Mouse (Mus musculus) megakaryocyte, embryonic 14.5 days (primary cell): ENCODE results near the gene Sec1. TPM values are rescaled to one million over a fixed set of nuclear protein-coding genes. Genes with fewer than 3 reads are reported as not detected.

Experiments used
- H3K27me3 ChIP-seq: replicated peaks from 2 replicates; pipeline ENCODE3; 2012; ENCODE audit warnings: inconsistent platforms
- H3K36me3 ChIP-seq: replicated peaks from 2 replicates; pipeline ENCODE3; 2012; ENCODE audit warnings: low read length, inconsistent platforms, mixed read lengths
- H3K4me1 ChIP-seq: 2 replicates; pipeline ENCODE4 v1.6.1; 2012; ENCODE audit warnings: inconsistent platforms
- H3K4me3 ChIP-seq: replicated peaks from 2 replicates; pipeline ENCODE3; 2012; ENCODE audit warnings: moderate library complexity, mild to moderate bottlenecking, inconsistent platforms
- H3K9me3 ChIP-seq: 2 replicates; pipeline ENCODE4 v1.6.1; 2012; ENCODE audit warnings: inconsistent platforms
- FLI1 ChIP-seq: IDR thresholded peaks from 2 replicates; pipeline ENCODE4 v1.6.1; 2012; ENCODE audit warnings: low read length, inconsistent platforms, mixed read lengths
- GATA1 ChIP-seq: IDR thresholded peaks from 3 replicates; pipeline ENCODE4 v1.6.1; 2012; ENCODE audit warnings: mixed read lengths, low read length, inconsistent platforms, borderline replicate concordance
- polyA plus RNA-seq: library from polyadenylated mRNA; stranded (reverse); fragments of >175 nt; gene quantifications from 2 replicates; pipeline ENCODE4 v1.2.3, GENCODE M21; 2012; ENCODE audit warnings: low replicate concordance; ENCODE audit not compliant: insufficient read depth

Gene Sec1
- polyA plus RNA-seq, 1 experiment: not detected

GRCm38 (mm10) chr7:45725713-45726112 is 31.5 kb upstream of the Sec1 start, which contains the start of gene Spaca4:
TSS of gene Spaca4 (minus strand) at chr7:45725813.
- Histone ChIP-seq H3K4me1 (peaks cover 62% of the 10 kb centered on the region), H3K36me3 (peaks cover 92% of the 10 kb centered on the region), H3K4me3 (no peak within 1 kb of the TSS), H3K9me3 (no peaks in the 10 kb centered on the region), H3K27me3 (no peaks in the 10 kb centered on the region)
- TF ChIP-seq FLI1 (no peak), GATA1 (no peak)

- Histone ChIP-seq H3K36me3 (peaks cover 98% of the 10 kb centered on the region), H3K9me3 (no peaks in the 10 kb centered on the region), H3K4me1 (peaks cover 62% of the 10 kb centered on the region), H3K27me3 (no peaks in the 10 kb centered on the region), H3K4me3 (no peak overlapping the region)
- TF ChIP-seq FLI1 (no peak), GATA1 (no peak)
Measured at GRCm38 (mm10) chr7:45725151-45725550, 30.9 kb upstream of the Sec1 start.

- TF ChIP-seq FLI1 (no peak), GATA1 (no peak)
- Histone ChIP-seq H3K4me1 (peaks cover 67% of the 10 kb centered on the region), H3K36me3 (peaks cover 98% of the 10 kb centered on the region), H3K27me3 (no peaks in the 10 kb centered on the region), H3K4me3 (no peak overlapping the region), H3K9me3 (no peaks in the 10 kb centered on the region)
Measured at GRCm38 (mm10) chr7:45723781-45724180, 29.6 kb upstream of the Sec1 start.

GRCm38 (mm10) chr7:45723301-45723700 is 29.1 kb upstream of the Sec1 start:
- H3K4me3 ChIP-seq: no peak overlapping the region
- no peaks in the 10 kb centered on the region for H3K9me3 ChIP-seq
- H3K27me3 ChIP-seq: no peaks in the 10 kb centered on the region
- peaks cover 67% of the 10 kb centered on the region for H3K4me1 ChIP-seq
- TF ChIP-seq GATA1 (no peak), FLI1 (no peak)
- H3K36me3 ChIP-seq: peaks cover 94% of the 10 kb centered on the region

- TF ChIP-seq GATA1 (no peak), FLI1 (no peak)
- H3K27me3 ChIP-seq: no peaks in the 10 kb centered on the region
- H3K9me3 ChIP-seq: no peaks in the 10 kb centered on the region
- H3K36me3 ChIP-seq: peaks cover 87% of the 10 kb centered on the region
- H3K4me1 ChIP-seq: peaks cover 62% of the 10 kb centered on the region
- no peak overlapping the region for H3K4me3 ChIP-seq
Measured at GRCm38 (mm10) chr7:45722348-45722713, 28.1 kb upstream of the Sec1 start.

- TF ChIP-seq FLI1: no peak
- TF ChIP-seq GATA1: no peak
- H3K27me3 ChIP-seq: no peaks in the 10 kb centered on the region
- peaks cover 81% of the 10 kb centered on the region for H3K36me3 ChIP-seq
- H3K9me3 ChIP-seq: no peaks in the 10 kb centered on the region
- H3K4me3 ChIP-seq: no peak overlapping the region
- H3K4me1 ChIP-seq: peaks cover 57% of the 10 kb centered on the region
Measured at GRCm38 (mm10) chr7:45721642-45722347, 27.6 kb upstream of the Sec1 start.

GRCm38 (mm10) chr7:45721234-45721571 is 27.0 kb upstream of the Sec1 start:
- no peaks in the 10 kb centered on the region for H3K27me3 ChIP-seq
- peaks cover 77% of the 10 kb centered on the region for H3K36me3 ChIP-seq
- H3K4me3 ChIP-seq: no peak overlapping the region

GRCm38 (mm10) chr7:45720413-45721233 is 26.4 kb upstream of the Sec1 start, which contains the start of gene Fam83e:
TSS of gene Fam83e (plus strand) at chr7:45721212.
- peaks cover 73% of the 10 kb centered on the region for H3K36me3 ChIP-seq
- peaks cover 64% of the 10 kb centered on the region for H3K4me1 ChIP-seq
- no peaks in the 10 kb centered on the region for H3K27me3 ChIP-seq
- TF ChIP-seq FLI1 (no peak), GATA1 (no peak)
- no peaks in the 10 kb centered on the region for H3K9me3 ChIP-seq
- peak within 1 kb of the TSS; percentile 21 for H3K4me3 ChIP-seq

More at GRCm38 (mm10) chr7:45721234-45721571, 27.0 kb upstream of the Sec1 start:
- Histone ChIP-seq H3K4me1 (peaks cover 58% of the 10 kb centered on the region), H3K9me3 (no peaks in the 10 kb centered on the region)
- TF ChIP-seq FLI1 (no peak), GATA1 (no peak)

GRCm38 (mm10) chr7:45719738-45720412 is 25.7 kb upstream of the Sec1 start:
- TF ChIP-seq FLI1: no peak
- TF ChIP-seq GATA1: no peak
- Histone ChIP-seq H3K4me3 (peak overlapping the region; percentile 99), H3K36me3 (peaks cover 69% of the 10 kb centered on the region), H3K9me3 (no peaks in the 10 kb centered on the region), H3K27me3 (no peaks in the 10 kb centered on the region), H3K4me1 (peaks cover 64% of the 10 kb centered on the region)

GRCm38 (mm10) chr7:45719180-45719579 is 25.0 kb upstream of the Sec1 start:
- Histone ChIP-seq H3K4me3 (peak overlapping the region; percentile 99), H3K4me1 (peaks cover 65% of the 10 kb centered on the region)

More at GRCm38 (mm10) chr7:45719180-45719579, 25.0 kb upstream of the Sec1 start:
- Histone ChIP-seq H3K9me3 (no peaks in the 10 kb centered on the region), H3K36me3 (peaks cover 63% of the 10 kb centered on the region), H3K27me3 (no peaks in the 10 kb centered on the region)
- TF ChIP-seq FLI1 (no peak), GATA1 (no peak)
